Mouse (Mus musculus): Measurements from ENCODE around the gene Mrtfb.

Gene Mrtfb

GRCm38 (mm10) chr16:13437037-13437769 lies 180.9 kb downstream of the Mrtfb start:
- in situ Hi-C loops (cut with MboI, MseI): no loop called here

GRCm38 (mm10) chr16:13437770-13438372 lies 181.6 kb downstream of the Mrtfb start:
- in situ Hi-C loops (cut with MboI, MseI): no loop called here

DNA sequence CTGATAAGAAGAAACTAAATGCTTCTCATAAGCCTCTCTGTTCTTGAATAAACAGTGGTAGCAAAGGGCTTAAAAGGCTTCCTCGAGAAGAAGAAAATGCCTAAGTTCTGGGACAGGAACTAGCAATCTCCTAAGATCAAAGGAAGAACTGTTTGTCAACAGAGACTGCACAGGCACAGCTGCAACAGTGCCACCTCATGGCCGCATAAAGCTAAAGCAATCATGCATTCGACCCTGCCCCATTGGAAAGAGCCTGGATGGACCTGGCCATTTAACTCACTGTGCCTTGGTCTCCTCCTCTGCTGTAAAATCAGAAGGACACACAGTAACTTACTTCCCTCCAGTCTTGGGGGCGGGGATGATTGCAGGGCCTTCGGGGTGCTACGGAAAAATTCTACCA lies 184.2 kb downstream of the Mrtfb start:
- in situ Hi-C loops (cut with MboI, MseI): no loop called here

DNA sequence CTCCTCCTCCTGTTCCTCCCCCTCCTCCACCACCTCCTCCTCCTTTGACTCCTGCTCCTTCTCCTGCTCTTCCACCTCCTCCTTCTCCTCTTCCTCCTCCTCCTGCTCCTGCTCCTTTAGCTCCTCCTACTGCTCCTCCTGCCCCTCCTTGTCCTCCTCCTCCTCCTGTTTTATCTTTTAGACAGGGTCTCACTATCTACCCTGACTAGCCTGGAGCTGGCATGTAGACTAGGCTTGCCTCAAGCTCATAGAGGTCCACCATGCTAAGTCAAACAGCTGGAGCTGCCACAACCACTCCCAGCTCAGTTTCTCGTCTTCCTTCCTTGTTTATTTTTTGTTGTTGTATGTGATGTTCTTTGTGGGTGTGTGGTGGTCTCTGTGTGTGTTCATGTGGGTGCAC lies 187.5 kb downstream of the Mrtfb start:
- in situ Hi-C loops (cut with MboI, MseI): no loop called here

DNA sequence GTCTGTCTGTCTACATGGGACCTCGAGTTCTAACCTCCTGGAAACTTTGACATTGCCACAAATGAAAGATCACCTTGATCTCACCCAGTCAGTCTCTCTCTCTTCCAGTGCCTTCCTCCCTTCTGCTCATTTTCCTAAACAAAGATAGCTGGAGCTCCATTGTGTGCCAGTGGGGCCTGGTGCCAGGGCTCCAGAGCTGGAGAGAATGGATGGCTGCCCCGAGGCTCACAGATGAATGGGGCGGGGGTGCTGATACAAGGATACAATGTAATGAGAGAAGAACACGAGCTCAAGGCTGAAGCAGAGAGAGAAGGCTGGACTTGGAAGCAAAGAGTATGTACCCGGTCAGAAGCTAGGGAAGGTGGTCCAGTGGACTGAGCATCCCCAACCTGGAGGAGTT lies 189.2 kb downstream of the Mrtfb start:
- in situ Hi-C loops (cut with MboI, MseI): no loop called here

GRCm38 (mm10) chr16:13446488-13446887 lies 190.2 kb downstream of the Mrtfb start:
- in situ Hi-C loops (cut with MboI, MseI): no loop called here

- in situ Hi-C loops (cut with MboI, MseI): no loop called here
Measured at GRCm38 (mm10) chr16:13446971-13447283, 190.6 kb downstream of the Mrtfb start.

DNA sequence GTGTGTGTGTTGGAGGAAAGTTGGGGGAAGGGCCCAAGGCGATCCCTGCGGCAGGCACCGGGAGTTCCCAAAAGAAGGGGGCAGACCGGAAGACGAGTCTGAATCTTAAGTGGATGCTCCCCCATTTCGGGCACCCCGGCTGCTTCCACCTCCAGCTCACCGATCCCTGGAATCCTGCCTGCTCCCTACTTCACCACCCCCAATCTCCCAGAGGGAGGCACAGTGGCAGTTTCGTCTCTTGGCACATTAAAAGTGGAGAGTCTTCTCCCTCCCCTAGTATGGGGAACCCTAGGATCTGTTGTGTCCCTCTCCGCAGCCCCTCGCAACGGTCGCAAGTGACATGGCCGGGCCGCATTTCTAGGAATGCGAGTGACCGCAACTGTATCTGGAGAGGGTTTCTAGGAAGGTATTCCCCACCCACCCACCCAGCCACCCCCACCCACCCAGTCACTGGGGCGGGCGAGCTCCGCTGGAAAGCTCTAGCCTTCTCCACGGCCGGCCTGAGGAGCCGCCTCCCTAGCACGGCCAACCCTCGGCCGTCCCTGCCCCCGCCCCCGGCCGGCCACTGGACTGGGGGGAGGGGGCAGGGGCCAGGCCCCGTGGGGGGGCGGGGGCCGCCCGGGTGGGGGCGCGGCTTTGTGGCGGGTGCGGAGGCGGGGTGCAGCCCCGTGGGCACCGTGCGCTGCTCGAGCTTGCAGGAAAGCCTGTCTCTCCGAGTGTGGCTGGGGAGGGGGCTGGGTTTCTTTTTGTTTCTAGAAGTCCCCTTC lies 191.2 kb downstream of the Mrtfb start:
- in situ Hi-C loops (cut with MboI, MseI): no loop called here

DNA sequence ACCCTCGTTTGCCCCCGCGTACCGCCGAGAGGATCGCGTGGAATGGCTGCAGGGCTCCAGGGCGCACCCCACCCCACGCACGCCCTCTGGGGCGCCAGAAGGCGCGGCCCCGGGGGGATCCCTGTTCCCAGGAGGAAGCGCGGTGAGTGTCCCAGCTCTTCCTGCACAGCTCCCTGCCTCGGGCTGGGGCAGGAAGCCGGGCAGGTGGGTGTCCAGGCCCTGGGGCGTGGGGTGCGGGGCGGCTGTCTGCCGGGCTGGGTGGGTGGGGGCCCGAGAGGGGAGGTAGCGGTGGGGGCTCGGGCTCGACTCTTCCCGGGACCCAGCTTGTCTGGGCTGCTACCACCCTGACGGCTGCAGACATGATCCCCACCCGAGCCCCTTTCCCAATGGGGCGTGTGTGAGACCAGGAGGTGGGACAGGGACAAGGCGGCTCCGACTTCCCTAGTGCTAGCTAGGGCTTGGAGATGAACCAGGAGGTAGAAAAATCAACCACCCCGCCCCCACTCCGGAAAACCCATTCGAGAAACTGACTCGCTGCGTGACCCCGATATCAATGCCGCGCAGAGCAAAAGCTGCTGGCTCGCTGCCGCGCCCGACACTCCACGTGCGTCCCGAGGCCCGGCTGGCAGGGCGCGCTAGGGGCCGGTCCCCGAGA lies 191.9 kb downstream of the Mrtfb start:
- in situ Hi-C loops (cut with MboI, MseI): no loop called here

GRCm38 (mm10) chr16:13448706-13449090 lies 192.4 kb downstream of the Mrtfb start:
- in situ Hi-C loops (cut with MboI, MseI): no loop called here

- in situ Hi-C loops (cut with MboI, MseI): no loop called here
Measured at GRCm38 (mm10) chr16:13449491-13449890, 193.2 kb downstream of the Mrtfb start.

- in situ Hi-C loops (cut with MboI, MseI): no loop called here
Measured at GRCm38 (mm10) chr16:13450831-13451230, 194.6 kb downstream of the Mrtfb start.

GRCm38 (mm10) chr16:13451991-13452390 lies 195.7 kb downstream of the Mrtfb start:
- in situ Hi-C loops (cut with MboI, MseI): no loop called here

- in situ Hi-C loops (cut with MboI, MseI): no loop called here
Measured at GRCm38 (mm10) chr16:13452661-13453060, 196.4 kb downstream of the Mrtfb start.

DNA sequence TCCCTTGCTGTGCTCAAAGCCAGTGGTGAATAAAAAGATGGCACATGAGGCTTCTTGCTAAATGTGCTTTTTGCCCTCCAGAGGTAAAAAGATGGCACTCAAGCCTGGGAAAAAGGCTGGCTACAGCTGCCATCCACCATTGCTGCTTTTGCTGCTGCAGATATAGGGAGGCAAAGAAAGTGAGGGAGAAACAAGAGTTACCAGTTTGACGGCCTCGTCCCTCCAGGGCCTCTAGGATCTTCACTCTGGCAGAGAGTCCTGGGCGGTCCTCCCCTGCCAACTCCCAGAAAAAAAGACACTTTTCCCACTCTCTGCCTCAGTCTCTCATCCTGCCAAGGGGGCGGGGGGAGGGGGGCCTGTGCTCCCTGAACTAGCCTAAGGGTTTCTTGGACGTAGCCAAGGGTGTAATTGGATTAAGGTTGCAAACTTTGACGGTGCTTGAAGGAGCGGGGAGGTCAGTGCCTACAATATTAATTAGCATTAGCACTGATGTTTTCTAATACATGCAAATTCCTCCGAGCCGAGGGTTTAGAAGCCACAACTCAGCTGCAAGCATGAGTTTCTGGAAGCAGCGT lies 197.8 kb downstream of the Mrtfb start:
- in situ Hi-C loops (cut with MboI, MseI): no loop called here

DNA sequence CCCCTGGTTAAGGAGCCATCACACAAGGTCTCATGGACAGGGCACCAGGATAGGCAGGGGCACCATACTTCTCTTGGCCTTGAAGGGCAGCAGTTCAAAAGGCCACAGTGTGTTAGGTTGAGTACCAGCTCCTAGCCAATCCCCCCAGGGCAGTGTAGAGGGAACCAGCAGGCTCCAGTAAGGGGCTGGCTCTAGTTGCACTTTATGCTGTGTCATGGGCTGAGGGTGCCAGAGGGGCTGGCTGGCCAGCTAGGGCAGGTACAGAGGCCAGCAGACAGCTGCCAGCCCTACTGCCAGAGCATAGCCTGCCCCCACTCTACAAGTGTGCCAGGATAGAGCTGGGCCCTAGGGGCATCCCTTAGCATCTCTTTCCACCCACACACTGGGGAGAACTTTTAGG lies 199.3 kb downstream of the Mrtfb start:
- in situ Hi-C loops (cut with MboI, MseI): no loop called here

DNA sequence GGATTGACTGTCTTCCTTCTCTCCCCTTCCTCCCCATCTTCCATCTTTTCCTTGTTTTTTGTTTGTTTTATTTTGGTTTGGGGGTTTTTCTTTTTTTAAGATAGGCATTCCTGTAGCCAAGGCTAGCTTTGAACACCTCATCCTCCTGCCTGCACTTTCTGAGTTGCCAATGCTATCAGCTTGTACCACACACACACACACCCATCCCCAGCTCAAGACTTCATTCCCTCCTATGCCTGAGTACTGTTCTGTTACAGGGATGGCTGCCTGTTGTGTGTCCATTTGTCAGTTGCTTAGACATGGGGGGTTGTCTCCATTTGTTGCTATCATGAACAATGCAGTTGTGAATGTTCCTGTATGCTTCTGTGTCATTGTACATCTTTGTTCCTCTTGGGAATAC lies 202.3 kb downstream of the Mrtfb start:
- in situ Hi-C loops (cut with MboI, MseI): no loop called here

DNA sequence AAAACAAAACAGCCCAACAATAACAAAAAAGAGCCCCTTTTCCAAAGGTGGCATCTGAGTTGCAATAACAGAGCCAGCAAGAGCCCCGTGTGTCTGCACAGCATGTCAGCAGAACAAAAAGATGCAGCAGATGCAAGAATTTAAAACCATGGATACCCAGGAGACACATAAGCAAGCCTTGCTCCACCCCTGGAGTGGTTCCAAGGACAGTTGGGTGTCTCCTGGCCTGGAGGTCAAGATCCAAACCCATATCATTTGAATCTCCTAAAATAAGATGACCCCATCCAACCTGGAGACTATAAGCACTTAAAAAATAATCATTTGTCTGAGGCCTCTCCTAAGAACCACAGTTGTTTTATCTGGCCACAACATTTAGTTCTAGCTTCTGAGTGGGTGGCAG lies 203.8 kb downstream of the Mrtfb start:
- in situ Hi-C loops (cut with MboI, MseI): no loop called here

GRCm38 (mm10) chr16:13460777-13461408 lies 204.6 kb downstream of the Mrtfb start:
- in situ Hi-C loops (cut with MboI, MseI): no loop called here

- in situ Hi-C loops (cut with MboI, MseI): no loop called here
Measured at GRCm38 (mm10) chr16:13464662-13465061, 208.4 kb downstream of the Mrtfb start.

Data from T-helper 1 cell (primary cell).